Mouse (Mus musculus): Measurements from ENCODE around the gene Vps29. TPM values are rescaled to one million over a fixed set of nuclear protein-coding genes. Genes with fewer than 3 reads are reported as not detected.
"Not testable (repeated sequence)": the region's sequence is repeated elsewhere in the genome, so short reads cannot be mapped to it uniquely, and the experiment has no call there.

Vps29 gene
- polyA plus RNA-seq, 1 experiment from 2014 or later: 295 TPM

GRCm38 (mm10) chr5:122312346-122312745 lies 41.8 kb upstream of the Vps29 start:
- Histone ChIP-seq H3K9ac (ENCODE audit: low read depth, low read length) (no peak overlapping the region), H3K27ac (no peak overlapping the region), H3K4me3 (replicated peaks; ENCODE audit: low read depth, low read length) (no peak overlapping the region), H3K9me3 (replicated peaks; ENCODE audit: low read length) (no peaks in the 10 kb centered on the region), H3K36me3 (ENCODE audit: insufficient read depth, low read length) (peaks cover 20% of the 10 kb centered on the region), H3K27me3 (ENCODE audit: insufficient read depth, low read length) (no peaks in the 10 kb centered on the region), H3K4me1 (replicated peaks; ENCODE audit: insufficient read depth, low read length) (peaks cover 10% of the 10 kb centered on the region; the same call in 1 of the 2 replicates), H3K4me2 (ENCODE audit: low read length) (no peak overlapping the region)
- ATAC-seq (replicated peaks; ENCODE audit: low FRiP score, low read depth): no peak
- WGBS: 93% methylated on average over 4 of the region's 4 CpGs
- no peak for DNase-seq (ENCODE audit: low spot score)
- TF ChIP-seq CTCF (IDR thresholded peaks at IDR 0.05; ENCODE audit: low read depth): no peak

- H3K27ac ChIP-seq: no peak overlapping the region
- DNase-seq (ENCODE audit: low spot score): no peak
- no peak for ATAC-seq (replicated peaks; ENCODE audit: low FRiP score, low read depth)
- H3K9ac ChIP-seq (ENCODE audit: low read depth, low read length): no peak overlapping the region
- no peaks in the 10 kb centered on the region for H3K9me3 ChIP-seq (replicated peaks; ENCODE audit: low read length)
- no peak overlapping the region for H3K4me2 ChIP-seq (ENCODE audit: low read length)
- no peak for TF ChIP-seq CTCF (IDR thresholded peaks at IDR 0.05; ENCODE audit: low read depth)
- WGBS: 79% methylated on average over 17 of the region's 17 CpGs
- peaks cover 25% of the 10 kb centered on the region for H3K36me3 ChIP-seq (ENCODE audit: insufficient read depth, low read length)
- H3K4me1 ChIP-seq (replicated peaks; ENCODE audit: insufficient read depth, low read length): peaks cover 10% of the 10 kb centered on the region; the same call in 1 of the 2 replicates
- no peaks in the 10 kb centered on the region for H3K27me3 ChIP-seq (ENCODE audit: insufficient read depth, low read length)
- no peak overlapping the region for H3K4me3 ChIP-seq (replicated peaks; ENCODE audit: low read depth, low read length)
Measured at GRCm38 (mm10) chr5:122312942-122313684, 41.1 kb upstream of the Vps29 start.

- Histone ChIP-seq H3K4me1 (replicated peaks; ENCODE audit: insufficient read depth, low read length) (peaks cover 10% of the 10 kb centered on the region; the same call in 1 of the 2 replicates), H3K36me3 (ENCODE audit: insufficient read depth, low read length) (peaks cover 28% of the 10 kb centered on the region), H3K9ac (ENCODE audit: low read depth, low read length) (no peak overlapping the region), H3K27me3 (ENCODE audit: insufficient read depth, low read length) (no peaks in the 10 kb centered on the region), H3K27ac (peak overlapping the region; percentile 73), H3K9me3 (replicated peaks; ENCODE audit: low read length) (no peaks in the 10 kb centered on the region), H3K4me2 (ENCODE audit: low read length) (no peak overlapping the region), H3K4me3 (replicated peaks; ENCODE audit: low read depth, low read length) (no peak overlapping the region)
- peak; percentile 59 for TF ChIP-seq CTCF (IDR thresholded peaks at IDR 0.05; ENCODE audit: low read depth)
- 36% methylated on average over 20 of the region's 20 CpGs for WGBS
- peak; percentile 95 for ATAC-seq (replicated peaks; ENCODE audit: low FRiP score, low read depth)
- peak; percentile 86 for DNase-seq (ENCODE audit: low spot score)
Measured at GRCm38 (mm10) chr5:122314966-122315667, 39.1 kb upstream of the Vps29 start.

GRCm38 (mm10) chr5:122317329-122318045 lies 36.7 kb upstream of the Vps29 start:
- H3K9me3 ChIP-seq (replicated peaks; ENCODE audit: low read length): no peaks in the 10 kb centered on the region
- DNase-seq (ENCODE audit: low spot score) (no peak), ATAC-seq (replicated peaks; ENCODE audit: low FRiP score, low read depth) (no peak)
- WGBS: 78% methylated on average over 11 of the region's 11 CpGs
- H3K36me3 ChIP-seq (ENCODE audit: insufficient read depth, low read length): peaks cover 37% of the 10 kb centered on the region; the same call in 1 of the 2 replicates
- no peaks in the 10 kb centered on the region for H3K27me3 ChIP-seq (ENCODE audit: insufficient read depth, low read length)
- no peak overlapping the region for H3K4me3 ChIP-seq (replicated peaks; ENCODE audit: low read depth, low read length)
- H3K4me1 ChIP-seq (replicated peaks; ENCODE audit: insufficient read depth, low read length): peaks cover 10% of the 10 kb centered on the region; the same call in 1 of the 2 replicates
- TF ChIP-seq CTCF (IDR thresholded peaks at IDR 0.05; ENCODE audit: low read depth): no peak
- no peak overlapping the region for H3K9ac ChIP-seq (ENCODE audit: low read depth, low read length)
- H3K27ac ChIP-seq: no peak overlapping the region
- no peak overlapping the region for H3K4me2 ChIP-seq (ENCODE audit: low read length)

- H3K4me1 ChIP-seq (replicated peaks; ENCODE audit: insufficient read depth, low read length): peaks cover 8% of the 10 kb centered on the region; the same call in 1 of the 2 replicates
- H3K9ac ChIP-seq (ENCODE audit: low read depth, low read length): no peak overlapping the region
- no peak for ATAC-seq (replicated peaks; ENCODE audit: low FRiP score, low read depth)
- WGBS: 78% methylated on average over 3 of the region's 3 CpGs
- H3K27ac ChIP-seq: no peak overlapping the region
- H3K36me3 ChIP-seq (ENCODE audit: insufficient read depth, low read length): peaks cover 36% of the 10 kb centered on the region; the same call in 1 of the 2 replicates
- H3K4me3 ChIP-seq (replicated peaks; ENCODE audit: low read depth, low read length): no peak overlapping the region
- no peaks in the 10 kb centered on the region for H3K27me3 ChIP-seq (ENCODE audit: insufficient read depth, low read length)
- H3K4me2 ChIP-seq (ENCODE audit: low read length): no peak overlapping the region
- peak; percentile 56 for TF ChIP-seq CTCF (IDR thresholded peaks at IDR 0.05; ENCODE audit: low read depth)
- H3K9me3 ChIP-seq (replicated peaks; ENCODE audit: low read length): no peaks in the 10 kb centered on the region
- DNase-seq (ENCODE audit: low spot score): peak; percentile 18
Measured at GRCm38 (mm10) chr5:122318100-122318499, 36.1 kb upstream of the Vps29 start.

- Histone ChIP-seq H3K36me3 (ENCODE audit: insufficient read depth, low read length) (peaks cover 30% of the 10 kb centered on the region; the same call in 1 of the 2 replicates), H3K27ac (peak overlapping the region; percentile 60; the same call in 1 of the 2 replicates)
- not testable (repeated sequence) for H3K4me3 ChIP-seq (replicated peaks; ENCODE audit: low read depth, low read length); H3K9ac ChIP-seq (ENCODE audit: low read depth, low read length); ATAC-seq (replicated peaks; ENCODE audit: low FRiP score, low read depth); DNase-seq (ENCODE audit: low spot score); H3K4me2 ChIP-seq (ENCODE audit: low read length); H3K4me1 ChIP-seq (replicated peaks; ENCODE audit: insufficient read depth, low read length); H3K9me3 ChIP-seq (replicated peaks; ENCODE audit: low read length); H3K27me3 ChIP-seq (ENCODE audit: insufficient read depth, low read length)
- WGBS: 87% methylated on average over 3 of the region's 3 CpGs
Measured at GRCm38 (mm10) chr5:122318976-122319375, 35.2 kb upstream of the Vps29 start.

Measured in kidney, postnatal 0 days (tissue).